Mouse (Mus musculus) midbrain, postnatal 0 days (tissue): Measurements from ENCODE around the gene Slc16a13. TPM values are rescaled to one million over a fixed set of nuclear protein-coding genes. Genes with fewer than 3 reads are reported as not detected.

ENCODE experiments used
- ATAC-seq: fragments of 200-750 bp; cut with Nextera tagmentation; 2 replicates; pipeline ENCODE4 v1.8.0; 2017; ENCODE audit warnings: moderate number of reproducible peaks, mild to moderate bottlenecking, moderate TSS enrichment, moderate library complexity; ENCODE audit not compliant: low FRiP score
- DNase-seq: peaks from one replicate; pipeline ENCODE4 v3.0.0-alpha.2; 2015; ENCODE audit warnings: low spot score
- H3K27ac ChIP-seq: fragments of 300-500 bp; sonication (generic); 2 replicates; pipeline ENCODE4 v1.5.1; 2014; ENCODE audit warnings: low read depth, mild to moderate bottlenecking, low read length, mixed read lengths
- H3K27me3 ChIP-seq: fragments of 300-500 bp; sonication (generic); 2 replicates; pipeline ENCODE4 v1.6.1; 2014; ENCODE audit warnings: low read length, control low read depth, mixed read lengths; ENCODE audit not compliant: insufficient read depth
- H3K36me3 ChIP-seq: fragments of 300-500 bp; sonication (generic); 2 replicates; pipeline ENCODE4 v1.6.1; 2014; ENCODE audit warnings: low read length, control low read depth, mixed read lengths; ENCODE audit not compliant: insufficient read depth
- H3K4me1 ChIP-seq: fragments of 300-500 bp; sonication (generic); 2 replicates; pipeline ENCODE4 v1.6.1; 2014; ENCODE audit warnings: mild to moderate bottlenecking, control low read depth, antibody characterized with exemption, low read length, mixed read lengths; ENCODE audit not compliant: insufficient read depth
- H3K4me2 ChIP-seq: fragments of 300-500 bp; sonication (generic); 2 replicates; pipeline ENCODE4 v1.6.1; 2014; ENCODE audit warnings: low read depth, mild to moderate bottlenecking, low read length, mixed read lengths; ENCODE audit not compliant: poor library complexity, severe bottlenecking
- H3K4me3 ChIP-seq: fragments of 300-500 bp; sonication (generic); 2 replicates; pipeline ENCODE4 v1.5.1; 2014; ENCODE audit warnings: low read depth, mild to moderate bottlenecking, low read length, moderate library complexity
- H3K9ac ChIP-seq: fragments of 300-500 bp; sonication (generic); replicated peaks from 2 replicates; pipeline ENCODE4 v1.6.1; 2014; ENCODE audit warnings: mild to moderate bottlenecking, low read length, moderate library complexity, mixed read lengths; ENCODE audit not compliant: poor library complexity, severe bottlenecking
- H3K9me3 ChIP-seq: fragments of 300-500 bp; sonication (generic); 2 replicates; pipeline ENCODE4 v1.6.1; 2016; ENCODE audit warnings: low read length, control low read depth
- CTCF ChIP-seq: IDR thresholded peaks from 2 replicates; pipeline ENCODE4 v1.5.1; 2016; ENCODE audit warnings: antibody characterized with exemption, mild to moderate bottlenecking
- WGBS: fragments of 180-500 bp; shearing (Covaris S2); extraction: QIAGEN DNeasy Blood & Tissue Kit; methylation state at CpG from one replicate; pipeline ENCODE4 v1.1.7; 2014; 5-methylcytosine and 5-hydroxymethylcytosine counted together
- polyA plus RNA-seq: library from polyadenylated mRNA; unstranded; fragments of >200 nt; fragmentation: Nextera tagmentation; extraction: Ambion mirVana; gene quantifications from 2 replicates; pipeline ENCODE4 v1.2.1, GENCODE M21; 2015
- total RNA-seq: library from RNA; depleted of rRNA; stranded (reverse); fragments of >200 nt; gene quantifications from 2 replicates; pipeline ENCODE4 v1.2.3, GENCODE M21; 2014

The Slc16a13 gene
- total and polyA plus RNA-seq, 2 experiments from 2014 or later = 9.9 to 26.1 TPM

DNA sequence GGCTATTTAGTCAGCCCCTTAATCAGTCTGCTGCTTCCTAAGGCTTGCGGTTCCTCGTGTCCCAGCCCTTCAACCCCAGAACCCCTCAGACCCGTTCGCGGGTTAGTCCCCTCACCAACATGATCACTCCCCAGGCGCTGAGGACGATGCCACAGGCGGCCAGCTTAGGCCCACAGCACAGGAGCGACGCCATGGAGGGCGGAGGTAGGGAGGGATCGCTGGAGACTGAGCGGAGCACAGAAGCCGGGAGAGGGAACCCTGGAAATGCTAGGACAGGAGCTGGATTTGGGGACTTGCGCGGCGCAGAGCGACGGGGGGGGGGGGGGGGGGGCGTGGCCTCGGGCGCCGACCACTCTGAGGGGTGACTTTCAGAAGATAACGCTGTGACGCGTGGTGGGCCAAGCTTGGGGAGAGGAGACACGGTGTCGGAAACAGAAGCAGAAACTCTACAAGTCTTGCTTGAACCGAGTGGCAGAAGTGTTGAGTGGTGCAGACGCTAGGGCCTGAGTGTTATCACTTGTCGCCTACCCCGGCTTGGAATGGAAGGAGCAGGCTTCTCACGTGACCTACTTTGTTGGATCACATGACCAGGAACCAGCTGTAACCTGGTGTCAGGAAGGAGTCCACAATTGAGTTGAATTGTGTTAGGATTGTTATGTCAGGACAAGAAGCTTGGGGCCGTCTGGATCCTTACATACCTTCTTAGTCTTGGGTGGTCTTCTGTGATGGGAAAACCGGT, 18.8 kb upstream of the Slc16a13 start, which contains the start of the genes Gm21988 and Rnasek:
TSS of gene Gm21988 (minus strand) at position 290 of the 739 bp plus-strand sequence.
TSS of gene Rnasek (minus strand) at position 302 of the 739 bp plus-strand sequence.
- ATAC-seq = peak; percentile 52
- Histone ChIP-seq H3K4me3 (peak within 1 kb of the TSS; percentile 77), H3K27me3 (0 out of 2 replicates have a peak, but pooled peaks cover 2% of the 10 kb centered on the region), H3K27ac (peak within 1 kb of the TSS; percentile 92), H3K36me3 (peaks cover 12% of the 10 kb centered on the region; the same call in 1 of the 2 replicates), H3K4me1 (peaks cover 9% of the 10 kb centered on the region; the same call in 1 of the 2 replicates), H3K9ac (peak within 1 kb of the TSS; percentile 86), H3K9me3 (no peaks in the 10 kb centered on the region), H3K4me2 (peak within 1 kb of the TSS; percentile 88)
- WGBS = under 1% methylated on average over 31 of the region's 35 CpGs
- TF ChIP-seq CTCF = no peak
- peak; percentile 89 for DNase-seq

DNA sequence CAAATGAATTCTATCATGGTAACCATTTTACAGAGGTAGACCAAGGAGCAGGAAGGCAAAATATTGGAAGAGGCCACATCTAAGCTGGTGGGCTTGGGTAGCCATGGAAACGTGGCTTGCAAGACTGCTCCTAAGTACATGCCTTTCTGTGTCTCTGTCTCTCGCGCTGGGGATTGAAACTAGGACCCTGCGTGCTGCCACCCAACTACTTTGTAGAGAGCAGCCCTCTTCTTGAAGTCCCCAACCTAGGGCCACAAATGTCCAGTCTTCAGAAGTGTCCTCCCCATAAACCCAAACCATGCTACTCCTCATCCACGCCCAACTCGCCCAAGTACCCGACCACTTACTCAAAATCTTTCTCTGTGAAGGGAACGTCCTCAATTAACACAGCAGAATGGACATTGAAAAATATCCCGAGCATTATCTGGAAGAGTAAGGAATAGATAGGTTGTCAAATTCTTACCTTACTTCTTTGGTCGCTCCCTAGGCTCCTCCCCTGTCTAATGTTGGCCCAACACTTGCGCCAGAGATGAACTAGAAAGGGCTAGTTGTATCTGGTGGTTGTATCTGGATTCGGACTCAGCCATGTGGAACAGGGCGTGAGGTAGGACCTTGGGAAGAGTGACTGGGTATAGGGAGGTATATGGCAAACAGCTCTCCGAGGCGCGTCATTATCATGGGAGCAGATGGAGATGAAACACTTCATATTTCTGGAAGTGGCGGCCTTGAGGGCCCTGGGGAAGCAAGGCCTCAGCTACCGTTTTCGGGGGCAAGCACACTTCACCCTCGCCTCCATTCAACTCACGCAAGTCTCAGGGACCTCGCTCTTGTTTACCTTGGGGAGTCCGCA, 18.0 kb upstream of the Slc16a13 start:
- Histone ChIP-seq H3K9ac (peak overlapping the region; percentile 86), H3K36me3 (peaks cover 15% of the 10 kb centered on the region; the same call in 1 of the 2 replicates), H3K27ac (peak overlapping the region; percentile 92), H3K27me3 (0 out of 2 replicates have a peak, but pooled peaks cover 2% of the 10 kb centered on the region), H3K4me1 (peaks cover 9% of the 10 kb centered on the region; the same call in 1 of the 2 replicates), H3K4me3 (peak overlapping the region; percentile 77), H3K9me3 (no peaks in the 10 kb centered on the region), H3K4me2 (peak overlapping the region; percentile 88)
- DNase-seq (no peak), ATAC-seq (no peak)
- 11% methylated on average over 23 of the region's 23 CpGs for WGBS
- no peak for TF ChIP-seq CTCF

DNA sequence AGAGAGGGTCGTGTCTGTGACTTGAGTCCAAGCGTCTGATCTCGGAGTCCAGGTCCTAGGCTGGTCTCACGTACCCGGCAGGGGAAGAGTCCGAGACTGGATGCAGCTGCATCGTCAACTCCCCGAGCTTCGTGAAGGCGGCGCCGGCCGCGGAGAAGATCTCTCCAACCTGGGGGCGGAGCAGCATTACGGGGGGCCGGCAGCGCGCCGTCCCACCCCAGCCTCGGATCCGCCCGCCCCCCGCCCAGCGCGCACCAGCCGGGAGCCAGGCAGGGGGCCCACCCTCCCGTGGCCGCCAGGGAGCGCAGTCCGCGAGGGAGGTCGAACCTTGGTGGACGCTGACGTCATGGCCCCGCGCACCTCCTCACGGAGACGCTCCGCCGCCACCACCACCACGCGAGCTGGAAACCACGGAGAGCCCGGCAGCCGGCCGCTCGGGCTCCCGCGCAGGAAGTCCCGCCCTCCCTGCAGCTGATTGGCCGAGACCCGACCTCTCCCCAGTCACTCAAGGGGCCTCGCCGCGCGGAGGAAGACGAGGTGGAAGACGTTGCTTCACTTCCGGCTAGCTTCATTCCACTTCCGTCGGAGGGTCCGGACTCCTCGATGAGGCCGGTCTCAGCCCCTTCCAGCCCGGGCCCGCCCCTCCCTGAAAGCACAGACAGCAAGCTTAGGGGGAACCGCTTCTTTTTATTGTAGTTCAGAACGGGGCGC, 16.7 kb upstream of the Slc16a13 start, which contains the start of gene 0610010K14Rik:
TSS of gene 0610010K14Rik (minus strand) at position 458 of the 711 bp plus-strand sequence.
- Histone ChIP-seq H3K9me3 (no peaks in the 10 kb centered on the region), H3K9ac (peak within 1 kb of the TSS; percentile 86), H3K4me3 (peak within 1 kb of the TSS; percentile 77), H3K27me3 (0 out of 2 replicates have a peak, but pooled peaks cover under 1% of the 10 kb centered on the region), H3K36me3 (peaks cover 15% of the 10 kb centered on the region; the same call in 1 of the 2 replicates), H3K4me1 (peaks cover 9% of the 10 kb centered on the region; the same call in 1 of the 2 replicates), H3K27ac (peak within 1 kb of the TSS; percentile 92), H3K4me2 (peak within 1 kb of the TSS; percentile 88)
- under 1% methylated on average over 55 of the region's 70 CpGs for WGBS
- ATAC-seq (peak; percentile 94), DNase-seq (peak; percentile 97)
- peak; percentile 71 for TF ChIP-seq CTCF

DNA sequence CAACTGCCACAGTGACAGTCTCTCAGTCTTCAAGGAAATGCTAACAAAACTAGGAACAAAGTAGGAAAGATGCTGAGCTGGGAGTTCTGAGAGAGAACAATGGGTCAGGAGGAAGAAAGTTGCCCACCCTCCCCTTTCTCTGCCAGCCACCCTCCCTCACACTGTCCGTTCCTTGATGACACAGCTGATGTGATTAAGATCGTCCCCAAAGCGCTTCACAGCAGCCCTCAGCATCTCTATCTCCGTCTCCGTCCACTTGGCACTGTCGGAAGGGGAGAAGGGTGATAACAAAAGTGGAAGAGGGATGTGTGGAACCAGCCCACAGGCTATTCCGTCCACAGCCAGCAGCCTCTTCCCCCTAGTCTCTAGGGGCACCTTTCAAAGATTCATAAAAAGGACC, 15.9 kb upstream of the Slc16a13 start:
- Histone ChIP-seq H3K27ac (peak overlapping the region; percentile 92; the same call in 1 of the 2 replicates), H3K9ac (peak overlapping the region; percentile 77), H3K9me3 (no peaks in the 10 kb centered on the region), H3K4me3 (peak overlapping the region; percentile 77), H3K36me3 (peaks cover 15% of the 10 kb centered on the region; the same call in 1 of the 2 replicates), H3K4me2 (peak overlapping the region; percentile 88), H3K4me1 (peaks cover 9% of the 10 kb centered on the region; the same call in 1 of the 2 replicates), H3K27me3 (no peaks in the 10 kb centered on the region)
- whole genome bisulfite sequencing = 19% methylated on average over 7 of the region's 7 CpGs
- ATAC-seq (no peak), DNase-seq (no peak)
- no peak for TF ChIP-seq CTCF

DNA sequence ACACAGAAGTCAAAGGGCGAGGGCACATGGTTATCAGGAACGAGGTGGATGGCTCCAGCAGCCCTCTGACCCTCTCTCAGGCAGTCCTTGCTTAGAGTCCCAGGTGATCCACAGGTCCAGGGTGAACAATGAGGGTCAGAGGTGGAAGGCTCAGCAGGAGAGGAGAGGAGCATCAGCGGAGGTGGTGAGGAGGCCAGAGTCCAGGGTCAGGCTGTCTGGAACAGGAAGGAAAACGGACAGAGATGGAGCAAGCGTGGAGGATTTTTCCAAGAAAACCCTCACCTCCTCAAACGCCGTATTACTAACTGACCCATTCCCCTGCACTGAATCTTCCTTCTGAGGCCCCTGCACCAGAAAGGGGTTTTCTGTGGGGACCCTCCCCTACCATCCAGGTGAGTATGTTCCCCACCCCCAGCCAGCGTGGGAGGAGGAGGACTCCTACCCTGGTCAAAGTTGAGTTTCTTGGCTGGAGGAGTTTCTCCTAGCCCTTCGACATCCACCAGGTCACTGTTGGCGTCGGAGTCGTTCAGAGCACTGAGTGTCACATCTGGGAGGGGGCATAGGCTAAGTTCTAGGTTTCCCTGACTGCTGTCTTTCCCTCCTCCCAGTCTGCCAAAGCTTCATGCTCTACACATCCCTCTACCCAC, 14.5 kb upstream of the Slc16a13 start:
- ATAC-seq (no peak), DNase-seq (no peak)
- 89% methylated on average over 12 of the region's 12 CpGs for WGBS
- Histone ChIP-seq H3K9ac (no peak overlapping the region), H3K4me1 (peaks cover 9% of the 10 kb centered on the region; the same call in 1 of the 2 replicates), H3K36me3 (peaks cover 15% of the 10 kb centered on the region; the same call in 1 of the 2 replicates), H3K4me2 (no peak overlapping the region), H3K27ac (no peak overlapping the region), H3K27me3 (no peaks in the 10 kb centered on the region), H3K4me3 (no peak overlapping the region), H3K9me3 (no peaks in the 10 kb centered on the region)
- no peak for TF ChIP-seq CTCF
